Mouse (Mus musculus) right cerebral cortex, adult 18-20 months (tissue): Measurements from ENCODE around the gene Itga1.

Experiments used
- DNase-seq: peaks from one replicate; pipeline ENCODE4 v3.0.0; 2022; ENCODE audit warnings: mixed read lengths

The Itga1 gene

GRCm38 (mm10) chr13:115101355-115102191, at the start of gene Itga1, which contains the start of gene Gm49395:
TSS of gene Itga1 (minus strand) at chr13:115101964.
TSS of gene Gm49395 (minus strand) at chr13:115101921.
- peak; percentile 16 for DNase-seq

GRCm38 (mm10) chr13:115150602-115151001, 48.8 kb upstream of the Itga1 start:
- DNase-seq: no peak

GRCm38 (mm10) chr13:115149849-115150248, 48.1 kb upstream of the Itga1 start:
- no peak for DNase-seq

- no peak for DNase-seq
Observed at GRCm38 (mm10) chr13:115143575-115143974, 41.8 kb upstream of the Itga1 start.

DNA sequence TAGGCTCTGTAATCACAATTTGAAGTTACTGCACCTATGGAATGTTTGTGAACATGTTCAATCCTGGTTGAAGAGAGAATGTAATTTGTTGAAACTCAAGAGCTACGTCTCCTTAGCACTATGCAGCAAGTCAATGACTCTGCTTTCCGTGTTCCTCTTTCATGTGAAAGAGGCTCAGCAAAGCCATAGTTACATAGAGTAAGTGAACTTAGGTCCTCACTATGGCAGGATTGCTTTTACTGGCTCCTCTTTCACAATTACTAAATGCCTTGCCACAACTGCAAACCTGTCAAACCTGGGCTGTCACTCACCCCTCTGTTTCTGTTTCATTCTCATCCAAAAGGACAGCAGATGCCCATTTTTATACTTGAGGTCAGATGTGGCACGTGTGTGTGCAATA, 40.3 kb upstream of the Itga1 start:
- DNase-seq: no peak

DNA sequence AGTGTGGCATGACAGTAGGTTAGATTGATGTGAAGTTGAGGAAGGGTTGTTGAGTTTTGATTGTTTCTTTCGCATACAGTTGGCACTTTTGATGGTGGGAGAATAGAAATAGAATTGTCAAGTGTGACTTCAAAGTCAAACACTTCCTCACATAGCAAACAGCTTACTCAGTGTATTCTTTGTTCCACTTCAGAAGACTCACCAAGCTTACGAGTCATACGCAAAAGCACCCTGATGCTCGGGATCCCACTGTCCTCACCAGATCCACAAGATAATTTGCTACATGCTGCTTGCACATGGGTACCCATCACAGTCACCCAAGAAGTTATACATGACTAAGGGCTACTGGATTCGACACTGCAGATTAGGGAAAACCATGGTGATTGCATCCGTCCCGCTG, 36.7 kb upstream of the Itga1 start:
- DNase-seq: no peak

DNA sequence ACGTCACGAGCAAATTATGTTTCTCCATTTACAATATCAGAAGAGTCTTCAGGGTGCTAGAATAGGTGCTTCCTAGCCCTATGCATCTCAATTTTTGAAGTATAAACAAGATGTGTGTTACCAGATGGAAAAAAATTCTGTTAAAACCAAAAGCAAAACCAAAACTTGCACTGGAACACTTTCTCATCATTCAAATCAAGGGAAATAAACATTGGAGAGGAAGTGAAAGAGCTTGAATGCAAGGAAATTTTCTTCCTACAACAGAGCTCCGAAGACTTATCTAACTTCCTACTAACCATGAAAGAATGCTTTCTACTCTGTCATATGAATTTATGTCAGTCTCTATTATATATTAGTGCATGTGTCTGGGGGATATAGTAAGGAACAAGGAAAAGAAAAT, 35.0 kb upstream of the Itga1 start:
- DNase-seq: no peak

GRCm38 (mm10) chr13:115132435-115132834, 30.7 kb upstream of the Itga1 start:
- DNase-seq: no peak

DNA sequence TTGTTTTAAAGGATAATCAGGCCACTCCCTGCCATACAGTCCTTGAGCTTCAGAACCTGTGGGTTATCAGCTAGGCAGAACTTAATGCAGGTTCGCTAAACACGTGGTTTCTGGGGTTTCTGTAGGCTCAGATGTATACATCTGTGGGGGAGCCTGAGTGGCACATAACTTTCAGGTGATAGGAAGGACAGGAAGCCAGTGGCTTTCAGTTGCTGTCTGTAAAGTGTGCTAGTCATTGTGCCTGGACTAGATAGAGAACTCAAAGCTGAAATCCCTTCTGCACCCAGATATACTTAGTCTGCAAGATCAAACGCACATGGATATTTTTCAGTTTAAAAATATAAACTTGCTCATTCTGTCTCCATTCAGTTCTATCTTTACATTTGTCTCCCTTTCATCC, 29.6 kb upstream of the Itga1 start:
- DNase-seq: no peak

- no peak for DNase-seq
Observed at GRCm38 (mm10) chr13:115130035-115130434, 28.3 kb upstream of the Itga1 start.

DNA sequence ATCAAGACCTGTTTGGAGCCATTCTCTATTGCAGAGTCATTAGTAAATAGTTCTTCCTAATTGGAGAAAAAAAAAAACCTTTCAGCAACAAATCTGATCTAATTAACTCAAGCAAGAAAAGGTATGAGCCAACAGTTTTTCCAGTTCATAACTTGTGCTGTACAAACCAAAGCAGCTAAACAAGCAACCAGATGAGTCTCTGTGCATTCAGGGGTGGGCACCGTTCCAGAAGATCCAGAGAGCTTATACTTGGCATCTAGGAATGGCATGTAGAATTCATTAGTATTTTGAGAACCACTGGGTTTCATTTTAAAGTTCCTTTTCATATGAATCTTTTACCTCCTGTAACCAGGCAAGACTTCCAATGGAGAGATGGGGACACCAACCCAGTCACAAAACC, 26.1 kb upstream of the Itga1 start:
- DNase-seq: no peak

- DNase-seq: no peak
Observed at GRCm38 (mm10) chr13:115126534-115126933, 24.8 kb upstream of the Itga1 start.

- no peak for DNase-seq
Observed at GRCm38 (mm10) chr13:115125130-115125529, 23.4 kb upstream of the Itga1 start.

DNA sequence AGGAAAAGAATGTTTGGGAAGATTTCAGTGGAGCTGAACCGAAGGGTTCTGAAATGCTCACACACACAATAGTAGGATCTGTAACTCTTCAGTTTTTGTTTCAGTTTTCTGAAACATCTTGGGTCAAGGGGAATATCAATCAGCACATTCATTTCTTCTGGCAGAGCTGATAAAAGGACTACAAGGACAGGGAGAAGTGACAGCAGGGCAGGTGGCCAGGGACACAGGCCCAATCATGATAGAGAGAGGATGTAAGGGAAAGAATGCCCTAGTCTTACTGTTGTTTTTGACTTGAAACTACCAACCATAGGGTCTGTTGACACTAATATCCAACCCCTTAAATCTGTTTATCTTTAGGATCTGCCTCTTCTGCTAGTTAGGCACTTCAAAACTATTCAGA, 22.8 kb upstream of the Itga1 start:
- DNase-seq: no peak

DNA sequence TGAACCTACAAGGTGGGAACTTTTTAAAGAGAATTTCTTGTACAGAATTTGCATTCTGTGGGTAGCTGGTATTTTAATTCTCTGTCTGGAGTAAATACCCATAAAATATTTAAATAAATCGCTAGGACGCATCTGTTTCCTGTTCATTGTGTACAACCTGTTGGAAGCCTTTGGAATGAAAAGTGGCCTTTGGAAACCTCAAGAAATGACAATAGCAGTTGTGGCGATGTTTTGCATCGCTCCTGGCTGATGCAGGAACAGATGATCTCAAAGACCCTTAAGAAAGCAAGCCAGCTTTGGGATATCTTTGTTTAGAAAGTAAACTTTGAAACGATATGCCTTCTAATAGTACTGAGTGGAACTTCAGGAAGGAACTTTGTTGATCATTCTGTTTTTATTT, 17.0 kb upstream of the Itga1 start:
- DNase-seq: no peak

GRCm38 (mm10) chr13:115118195-115118594, 16.4 kb upstream of the Itga1 start:
- no peak for DNase-seq

- no peak for DNase-seq
Observed at GRCm38 (mm10) chr13:115116930-115117621, 15.3 kb upstream of the Itga1 start.

DNA sequence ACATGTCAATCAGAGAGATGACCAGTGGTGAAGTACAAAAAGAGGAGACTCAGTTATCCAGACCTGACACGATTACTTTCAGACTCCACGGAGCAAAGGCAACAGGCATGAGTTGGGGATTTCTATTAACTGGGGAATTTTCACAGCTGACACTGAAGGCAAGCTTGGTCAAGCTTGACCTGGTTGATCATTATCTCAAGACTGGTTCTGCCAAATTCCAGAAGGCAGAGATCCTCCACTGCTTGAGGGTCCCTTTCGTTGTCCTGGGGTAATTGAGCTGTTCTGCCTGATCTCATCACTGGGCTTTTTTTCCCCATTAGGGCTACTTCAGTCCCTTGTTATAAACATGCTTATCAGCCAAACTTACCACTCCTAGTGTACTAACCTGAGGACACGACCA, 7.9 kb upstream of the Itga1 start:
- DNase-seq: no peak

- no peak for DNase-seq
Observed at GRCm38 (mm10) chr13:115107436-115107835, 5.7 kb upstream of the Itga1 start.

GRCm38 (mm10) chr13:115106183-115106582, 4.4 kb upstream of the Itga1 start:
- DNase-seq: no peak

DNA sequence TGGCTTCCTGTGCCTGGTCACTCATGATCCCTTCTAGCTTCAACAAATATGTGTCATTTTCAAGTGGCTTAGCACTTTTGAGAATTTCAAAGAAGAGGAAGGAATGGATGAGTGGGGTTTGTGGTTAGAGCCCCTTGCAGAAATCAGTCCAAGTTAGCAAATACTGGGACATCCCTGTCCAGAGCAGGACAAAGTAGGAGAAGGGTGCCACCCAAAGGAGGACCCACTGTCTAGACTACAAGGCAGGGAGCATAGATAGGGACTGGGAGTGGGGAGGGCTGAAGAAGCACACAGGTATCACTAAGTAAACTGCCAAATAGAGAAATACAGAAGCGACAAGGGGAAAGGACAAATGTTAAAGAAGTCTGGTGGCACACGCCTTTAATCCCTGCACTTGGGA, 990 bp upstream of the Itga1 start:
- DNase-seq: no peak

DNA sequence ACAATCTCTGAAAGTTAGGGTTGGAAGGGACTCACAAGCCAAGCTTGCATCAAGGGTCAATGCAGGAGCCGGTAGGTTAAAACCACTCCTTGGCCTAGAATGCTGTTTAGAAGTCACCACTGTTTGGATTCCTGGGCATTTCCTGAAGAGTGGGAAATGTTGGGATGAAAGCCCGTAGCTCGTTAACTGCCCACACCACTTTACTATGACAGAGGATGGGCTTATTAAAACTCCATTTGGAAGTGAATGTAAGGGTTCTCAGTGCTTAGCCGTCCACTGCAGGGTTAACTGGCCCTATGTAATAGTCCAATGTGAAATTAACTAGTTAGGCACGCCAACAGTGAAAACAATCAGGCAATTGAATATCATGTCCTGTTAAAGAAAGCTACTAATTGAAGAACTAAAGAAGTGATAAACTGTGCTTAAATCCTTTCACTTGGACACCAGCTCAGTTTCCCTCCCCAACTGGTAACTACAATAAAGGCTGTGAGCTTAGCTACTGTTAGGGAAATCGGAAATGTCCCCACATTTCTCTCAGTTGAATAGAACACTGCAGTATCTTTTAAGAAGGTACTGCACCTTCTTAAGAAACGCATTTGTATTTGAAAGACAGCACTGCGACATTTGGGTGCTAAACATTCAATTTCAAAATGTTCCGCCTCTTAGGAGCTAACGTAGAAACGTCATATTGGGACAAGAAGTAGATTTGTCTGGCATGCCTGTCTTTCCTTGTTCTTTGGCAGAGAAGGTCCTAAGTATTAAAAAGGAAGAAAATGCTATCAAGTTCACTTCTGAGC, 1.2 kb downstream of the Itga1 start:
- no peak for DNase-seq

GRCm38 (mm10) chr13:115099381-115099780, 2.4 kb downstream of the Itga1 start:
- no peak for DNase-seq

DNA sequence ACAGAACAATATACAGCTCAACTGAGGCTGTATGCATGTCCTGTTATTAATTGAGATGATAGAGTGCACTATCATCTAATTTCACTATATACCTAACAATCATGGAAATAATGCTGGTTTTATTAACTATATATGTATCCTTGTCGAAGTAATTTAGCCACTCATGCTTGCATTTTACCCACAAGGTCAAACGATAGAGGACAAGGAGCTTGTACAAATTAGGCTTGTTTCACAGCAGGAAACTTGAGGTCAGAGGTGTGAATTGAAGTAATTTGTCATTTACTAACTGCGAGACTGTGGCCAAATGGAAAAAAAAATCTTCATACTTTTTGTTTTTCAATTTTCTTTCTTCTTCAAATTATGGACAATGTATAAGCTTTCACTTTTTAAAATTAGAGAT, 3.5 kb downstream of the Itga1 start:
- DNase-seq: no peak
